Mouse (Mus musculus) embryonic stem cell, embryonic (primary cell): ENCODE data around the gene Cbx8.

Source experiments
- CTCF ChIA-PET, 4 experiments: fragments of 300-600 bp in 2 of 4; fragments of 350-600 bp in 2 of 4; sonication (Branson Sonifier 250); formaldehyde crosslinking; loops; one replicate each; lab custom pipeline; 2022; ENCODE audit warnings: inconsistent platforms in 2 of 4; lab: Charles Lee
- POLR2A ChIA-PET, 4 experiments: fragments of 300-600 bp in 2 of 4; fragments of 350-600 bp in 2 of 4; sonication (Branson Sonifier 250); formaldehyde crosslinking; loops; one replicate each; lab custom pipeline; 2022; ENCODE audit warnings: antibody characterized with exemption in 4 of 4, inconsistent platforms in 1 of 4; lab: Charles Lee

Cbx8 gene

GRCm38 (mm10) chr11:119044551-119045337, 4.0 kb upstream of the Cbx8 start:
- ChIA-PET CTCF (interaction anchor here (0.6 to 3.1 kb wide), 18 partner anchors 8 to 209 kb away, joined by 3 to 42 read pairs (median 5); partner anchors contain the start of gene Cbx4 (in 2 of the 4)), POLR2A (interaction anchor here in 3 of 4 experiments (0.7 to 7.4 kb wide), 13 partner anchors 8 to 1512 kb away, joined by 3 to 70 read pairs (median 6); partner anchors contain the start of gene Cbx4 (in 2 of the 3))

- POLR2A ChIA-PET, result interaction anchor here (1.0 to 7.4 kb wide), 16 partner anchors 9 to 205 kb away, joined by 3 to 70 read pairs (median 6); partner anchors contain the start of gene Cbx4 (in 3 of the 4)
- CTCF ChIA-PET, result interaction anchor here (0.6 to 3.1 kb wide), 28 partner anchors 7 to 360 kb away, joined by 3 to 42 read pairs (median 3); partner anchors contain the start of gene Cbx4 (in 3 of the 4)
These were observed 3.2 kb upstream of the Cbx8 start for GRCm38 (mm10) chr11:119043761-119044550.

- POLR2A ChIA-PET, result interaction anchor here (0.7 to 7.4 kb wide), 19 partner anchors 10 to 206 kb away, joined by 3 to 70 read pairs (median 5); partner anchors contain the start of gene Cbx4 (in 3 of the 4)
- CTCF ChIA-PET, result interaction anchor here (0.6 to 3.1 kb wide), 23 partner anchors 9 to 361 kb away, joined by 3 to 42 read pairs (median 4); partner anchors contain the start of gene Cbx4 (in 3 of the 4)
These were observed 2.4 kb upstream of the Cbx8 start for GRCm38 (mm10) chr11:119043273-119043540.

GRCm38 (mm10) chr11:119042466-119043272, 1.9 kb upstream of the Cbx8 start:
- POLR2A ChIA-PET, result interaction anchor here (0.7 to 7.4 kb wide), 22 partner anchors 8 to 225 kb away, joined by 3 to 70 read pairs (median 4); partner anchors contain the start of genes Cbx4 (in 3 of the 4), Cbx2 (in 1 of the 4) and Gaa (in 1 of the 4)
- CTCF ChIA-PET, result interaction anchor here (0.6 to 3.1 kb wide), 24 partner anchors 9 to 336 kb away, joined by 3 to 42 read pairs (median 5); partner anchors contain the start of gene Cbx4 (in 3 of the 4)

- ChIA-PET CTCF (interaction anchor here (0.5 to 2.7 kb wide), 14 partner anchors 10 to 190 kb away, joined by 3 to 13 read pairs (median 5); partner anchors contain the start of gene Cbx4 (in 1 of the 4)), POLR2A (interaction anchor here (1.1 to 7.4 kb wide), 18 partner anchors 8 to 226 kb away, joined by 3 to 70 read pairs (median 4); partner anchors contain the start of genes Cbx4 (in 2 of the 4), Cbx2 (in 1 of the 4) and Gaa (in 1 of the 4))
These were observed 1.1 kb upstream of the Cbx8 start for GRCm38 (mm10) chr11:119041750-119042465.

GRCm38 (mm10) chr11:119041325-119041716, 552 bp upstream of the Cbx8 start:
- POLR2A ChIA-PET, result interaction anchor here (0.6 to 7.4 kb wide), 21 partner anchors 9 to 1953 kb away, joined by 3 to 70 read pairs (median 4); partner anchors contain the start of genes Cbx4 (in 2 of the 4), Cbx2 (in 1 of the 4) and Gaa (in 1 of the 4)
- CTCF ChIA-PET, result interaction anchor here in 3 of 4 experiments (0.7 to 2.2 kb wide), 8 partner anchors 10 to 50 kb away, joined by 3 to 12 read pairs (median 4); partner anchors contain the start of gene Cbx4 (in 1 of the 3)

- ChIA-PET CTCF (interaction anchor here in 3 of 4 experiments (0.6 to 2.2 kb wide), 5 partner anchors 12 to 380 kb away, joined by 3 to 12 read pairs (median 4); no protein-coding TSS in a partner anchor), POLR2A (interaction anchor here in 3 of 4 experiments (0.6 to 7.4 kb wide), 13 partner anchors 11 to 167 kb away, joined by 3 to 70 read pairs (median 5); partner anchors contain the start of genes Cbx4 (in 2 of the 3) and Cbx2 (in 1 of the 3))
These were observed 847 bp downstream of the Cbx8 start for GRCm38 (mm10) chr11:119039732-119040512.

- POLR2A ChIA-PET, result interaction anchor here in 2 of 4 experiments (0.6 to 7.4 kb wide), 6 partner anchors 11 to 48 kb away, joined by 3 to 70 read pairs (median 28); partner anchors contain the start of gene Cbx4 (in 2 of the 2)
These were observed 1.9 kb downstream of the Cbx8 start for GRCm38 (mm10) chr11:119038744-119039484.

GRCm38 (mm10) chr11:119037780-119038401, 2.9 kb downstream of the Cbx8 start:
- POLR2A ChIA-PET, result interaction anchor here (0.5 to 7.4 kb wide), 13 partner anchors 9 to 322 kb away, joined by 3 to 70 read pairs (median 4); partner anchors contain the start of gene Cbx4 (in 2 of the 4)

More at GRCm38 (mm10) chr11:119038744-119039484, 1.9 kb downstream of the Cbx8 start:
- CTCF ChIA-PET, result interaction anchor here in 2 of 4 experiments (0.6 to 0.7 kb wide), 2 partner anchors 15 to 22 kb away, joined by 3 read pairs; no protein-coding TSS in a partner anchor

GRCm38 (mm10) chr11:119036934-119037779, 3.6 kb downstream of the Cbx8 start:
- ChIA-PET CTCF (interaction anchor here (0.5 to 4.3 kb wide), 19 partner anchors 8 to 1554 kb away, joined by 3 to 16 read pairs (median 5); partner anchors contain the start of genes Cbx2 (in 1 of the 4) and Cbx4 (in 1 of the 4)), POLR2A (interaction anchor here (0.5 to 3.3 kb wide), 18 partner anchors 10 to 465 kb away, joined by 3 to 15 read pairs (median 5); partner anchors contain the start of gene Cbx4 (in 3 of the 4))

More at GRCm38 (mm10) chr11:119037780-119038401, 2.9 kb downstream of the Cbx8 start:
- CTCF ChIA-PET, result interaction anchor here in 3 of 4 experiments (0.7 to 3.2 kb wide), 4 partner anchors 15 to 585 kb away, joined by 5 to 13 read pairs (median 6); partner anchors contain the start of gene Cbx2 (in 1 of the 3)

- CTCF ChIA-PET, result interaction anchor here (0.7 to 4.3 kb wide), 20 partner anchors 8 to 368 kb away, joined by 3 to 16 read pairs (median 5); partner anchors contain the start of genes Cbx2 (in 1 of the 4) and Cbx4 (in 1 of the 4)
- POLR2A ChIA-PET, result interaction anchor here (0.6 to 3.3 kb wide), 18 partner anchors 12 to 464 kb away, joined by 3 to 15 read pairs (median 4); partner anchors contain the start of gene Cbx4 (in 4 of the 4)
These were observed 4.3 kb downstream of the Cbx8 start for GRCm38 (mm10) chr11:119036447-119036846.

- POLR2A ChIA-PET, result interaction anchor here (0.8 to 3.3 kb wide), 14 partner anchors 11 to 179 kb away, joined by 3 to 15 read pairs (median 6); partner anchors contain the start of gene Cbx4 (in 3 of the 4)
These were observed 5.0 kb downstream of the Cbx8 start for GRCm38 (mm10) chr11:119035686-119036165.

More at GRCm38 (mm10) chr11:119035686-119036165, 5.0 kb downstream of the Cbx8 start:
- CTCF ChIA-PET, result interaction anchor here (0.7 to 4.3 kb wide), 19 partner anchors 10 to 55 kb away, joined by 3 to 16 read pairs (median 4); partner anchors contain the start of genes Cbx2 (in 2 of the 4) and Cbx4 (in 1 of the 4)
